Mouse (Mus musculus) neural tube, embryonic 15.5 days (tissue): ENCODE data around the gene Rundc3a. TPM values are rescaled to one million over a fixed set of nuclear protein-coding genes. Genes with fewer than 3 reads are reported as not detected.
A peak's percentile ranks its signal among the peaks of the same experiment; 100 is the strongest.
"Not testable (repeated sequence)": the region's sequence is repeated elsewhere in the genome, so short reads cannot be mapped to it uniquely, and the experiment has no call there.

ENCODE experiments used
- ATAC-seq: fragments of 200-750 bp; cut with Nextera tagmentation; 2 replicates; pipeline ENCODE4 v1.8.0; 2017; ENCODE audit warnings: mild to moderate bottlenecking, moderate TSS enrichment, moderate library complexity; ENCODE audit not compliant: low FRiP score
- H3K27ac ChIP-seq: fragments of 300-500 bp; sonication (generic); replicated peaks from 2 replicates; pipeline ENCODE4 v1.5.1; 2015; ENCODE audit warnings: mild to moderate bottlenecking, inconsistent platforms
- H3K27me3 ChIP-seq: fragments of 300-500 bp; sonication (generic); replicated peaks from 2 replicates; pipeline ENCODE4 v1.6.1; 2015; ENCODE audit warnings: inconsistent platforms
- H3K36me3 ChIP-seq: fragments of 300-500 bp; sonication (generic); 2 replicates; pipeline ENCODE4 v1.6.1; 2015; ENCODE audit warnings: inconsistent platforms
- H3K4me1 ChIP-seq: fragments of 300-500 bp; sonication (generic); 2 replicates; pipeline ENCODE4 v1.6.1; 2015; ENCODE audit warnings: inconsistent platforms
- H3K4me2 ChIP-seq: fragments of 300-500 bp; sonication (generic); 2 replicates; pipeline ENCODE4 v1.6.1; 2015; ENCODE audit warnings: inconsistent platforms, mild to moderate bottlenecking, moderate library complexity
- H3K4me3 ChIP-seq: fragments of 300-500 bp; sonication (generic); replicated peaks from 2 replicates; pipeline ENCODE4 v1.5.1; 2015; ENCODE audit warnings: mild to moderate bottlenecking, inconsistent platforms
- H3K9ac ChIP-seq: fragments of 300-500 bp; sonication (generic); replicated peaks from 2 replicates; pipeline ENCODE4 v1.6.1; 2015; ENCODE audit warnings: mild to moderate bottlenecking, inconsistent platforms
- H3K9me3 ChIP-seq: fragments of 300-500 bp; sonication (generic); replicated peaks from 2 replicates; pipeline ENCODE4 v1.6.1; 2016; ENCODE audit warnings: inconsistent platforms
- WGBS: fragments of 180-500 bp; shearing (Covaris S2); methylation state at CpG from one replicate; pipeline ENCODE4 v1.1.7; 2015; ENCODE audit warnings: mixed read lengths; 5-methylcytosine and 5-hydroxymethylcytosine counted together
- polyA plus RNA-seq: library from polyadenylated mRNA; unstranded; fragments of >200 nt; fragmentation: Nextera tagmentation; extraction: Ambion mirVana; gene quantifications from 2 replicates; pipeline ENCODE4 v1.2.1, GENCODE M21; 2015

Rundc3a gene
- polyA plus RNA-seq, 1 experiment from 2014 or later = 138 TPM

DNA sequence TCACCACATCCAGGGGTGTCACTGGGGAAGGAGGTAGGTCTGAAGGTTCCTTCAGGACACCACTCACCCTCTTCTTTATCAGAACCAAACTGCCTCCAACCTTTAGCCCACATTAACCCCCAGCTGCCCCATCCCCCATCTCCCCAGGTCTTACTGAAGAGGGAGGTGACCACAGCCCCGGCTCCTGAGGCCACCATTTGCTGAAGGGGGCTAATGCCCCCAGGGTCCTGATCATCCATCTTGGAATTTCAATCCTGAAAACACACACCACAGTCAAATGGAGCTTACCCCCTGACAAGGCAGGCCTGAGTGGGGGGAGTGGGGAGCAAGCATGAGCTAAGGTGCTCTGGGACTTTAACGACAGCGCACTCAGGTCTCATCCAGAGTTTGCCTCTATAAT is 13.2 kb downstream of the Rundc3a start:
- Histone ChIP-seq H3K27me3 (no peaks in the 10 kb centered on the region), H3K4me3 (peak overlapping the region; percentile 74), H3K36me3 (peaks cover 33% of the 10 kb centered on the region), H3K27ac (peak overlapping the region; percentile 90), H3K4me2 (peak overlapping the region; percentile 82), H3K9me3 (no peaks in the 10 kb centered on the region), H3K4me1 (peaks cover 45% of the 10 kb centered on the region), H3K9ac (peak overlapping the region; percentile 85)
- 7% methylated on average over 3 of the region's 3 CpGs for WGBS
- ATAC-seq = no peak

DNA sequence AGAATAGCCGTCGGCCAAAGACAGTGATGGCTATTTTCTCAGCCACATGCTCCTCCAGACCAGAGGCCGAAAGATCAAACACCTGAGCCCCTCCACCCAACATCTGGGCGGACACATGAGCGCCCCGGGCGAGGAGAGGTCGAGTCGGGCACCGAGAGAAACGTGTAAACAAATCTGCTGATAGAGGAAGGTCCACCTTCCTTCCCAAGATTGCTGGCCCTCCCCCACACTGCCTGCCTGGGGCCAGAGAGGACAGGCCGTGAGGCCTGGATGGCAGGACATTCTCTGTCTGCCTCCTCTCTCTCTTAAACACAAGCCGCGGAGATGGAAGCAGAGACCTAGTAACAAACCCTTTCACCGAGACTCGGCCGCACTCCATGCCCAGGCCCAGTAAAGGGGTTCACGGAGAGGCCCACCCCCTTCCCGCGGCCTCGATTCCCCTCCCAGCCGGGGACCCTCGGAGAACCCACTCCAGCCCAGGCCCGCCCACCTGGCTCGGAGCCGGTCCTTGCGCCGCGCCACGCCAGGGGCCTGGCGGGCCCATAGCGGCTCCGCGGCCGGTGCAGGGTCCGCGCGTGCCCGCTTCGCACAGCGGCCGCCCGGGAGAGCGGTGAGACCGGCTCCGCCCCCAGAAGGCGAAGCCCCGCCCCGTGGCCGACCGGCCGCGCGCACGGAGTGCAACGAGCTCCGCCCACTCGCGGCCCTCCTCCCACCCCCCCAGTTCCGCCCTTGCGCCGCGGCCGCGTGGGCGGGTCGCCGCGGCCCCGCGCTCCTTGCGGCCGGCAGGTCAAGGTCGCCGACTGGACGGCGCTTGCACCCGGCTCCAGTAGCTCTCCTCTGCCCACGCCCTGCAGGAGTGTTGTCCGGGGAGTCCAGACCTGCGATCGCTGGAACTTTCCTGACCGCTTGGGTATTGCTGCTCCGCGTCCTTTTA is 14.0 kb downstream of the Rundc3a start:
- peak overlapping the region; percentile 74 for H3K4me3 ChIP-seq
- WGBS = under 1% methylated on average over 83 of the region's 85 CpGs
- peak; percentile 77 for ATAC-seq
- no peaks in the 10 kb centered on the region for H3K27me3 ChIP-seq
- peaks cover 25% of the 10 kb centered on the region for H3K36me3 ChIP-seq
- peak overlapping the region; percentile 85 for H3K9ac ChIP-seq
- peak overlapping the region; percentile 90 for H3K27ac ChIP-seq
- H3K9me3 ChIP-seq = no peaks in the 10 kb centered on the region
- peak overlapping the region; percentile 82 for H3K4me2 ChIP-seq
- H3K4me1 ChIP-seq = peaks cover 47% of the 10 kb centered on the region

DNA sequence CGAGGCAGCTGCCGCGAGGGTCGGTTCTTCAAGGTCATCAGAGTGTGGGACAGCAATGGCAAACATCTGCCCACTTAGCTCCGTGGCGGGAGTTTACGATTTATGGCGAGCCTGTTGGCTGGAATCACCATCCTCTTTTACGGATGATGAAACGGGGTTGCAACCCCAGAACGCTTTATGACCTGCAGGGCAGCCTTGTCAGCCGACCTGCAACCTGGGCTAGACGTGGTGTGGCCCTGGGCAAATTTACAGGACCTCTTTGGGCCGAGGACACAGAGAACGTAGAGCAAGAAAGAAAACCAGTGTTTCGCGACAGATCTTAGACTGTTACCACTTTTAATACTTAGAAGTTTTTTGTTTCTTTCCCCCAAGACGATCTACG is 14.6 kb downstream of the Rundc3a start, which contains the start of gene Slc25a39:
Gene Slc25a39, minus strand, starts transcription at position 113 of the 382 bp plus-strand sequence.
- Histone ChIP-seq H3K4me2 (peak within 1 kb of the TSS; percentile 82), H3K4me1 (peaks cover 47% of the 10 kb centered on the region), H3K9me3 (no peaks in the 10 kb centered on the region), H3K36me3 (peaks cover 19% of the 10 kb centered on the region), H3K9ac (peak within 1 kb of the TSS; percentile 85), H3K4me3 (peak within 1 kb of the TSS; percentile 74), H3K27me3 (no peaks in the 10 kb centered on the region), H3K27ac (peak within 1 kb of the TSS; percentile 90)
- under 1% methylated on average over 19 of the region's 19 CpGs for WGBS
- peak; percentile 5; the same call in 1 of the 2 replicates for ATAC-seq

- Histone ChIP-seq H3K9me3 (no peaks in the 10 kb centered on the region), H3K4me1 (peaks cover 47% of the 10 kb centered on the region), H3K4me2 (peak overlapping the region; percentile 82), H3K36me3 (peaks cover 13% of the 10 kb centered on the region), H3K9ac (peak overlapping the region; percentile 85; the same call in 1 of the 2 replicates), H3K4me3 (peak overlapping the region; percentile 74), H3K27ac (peak overlapping the region; percentile 83), H3K27me3 (no peaks in the 10 kb centered on the region)
- ATAC-seq = peak; percentile 92
- WGBS = under 1% methylated on average over 32 of the region's 32 CpGs
Observed at GRCm38 (mm10) chr11:102408344-102408876, 15.2 kb downstream of the Rundc3a start.

- Histone ChIP-seq H3K4me1 (peaks cover 47% of the 10 kb centered on the region), H3K4me3 (peak overlapping the region; percentile 74), H3K9ac (peak overlapping the region; percentile 17; the same call in 1 of the 2 replicates), H3K9me3 (no peaks in the 10 kb centered on the region), H3K27ac (peak overlapping the region; percentile 73), H3K27me3 (no peaks in the 10 kb centered on the region), H3K4me2 (peak overlapping the region; percentile 82), H3K36me3 (peaks cover 6% of the 10 kb centered on the region)
- ATAC-seq = no peak
- WGBS = 40% methylated on average over 15 of the region's 15 CpGs
Observed at GRCm38 (mm10) chr11:102408888-102409794, 15.9 kb downstream of the Rundc3a start.

- Histone ChIP-seq H3K4me1 (peaks cover 42% of the 10 kb centered on the region), H3K4me3 (no peak overlapping the region), H3K27me3 (no peaks in the 10 kb centered on the region), H3K9me3 (no peaks in the 10 kb centered on the region), H3K27ac (no peak overlapping the region), H3K36me3 (no peaks in the 10 kb centered on the region), H3K9ac (0 out of 2 replicates have a peak overlapping the region, but pooled peaks have one; percentile 17), H3K4me2 (no peak overlapping the region)
- no peak for ATAC-seq
- WGBS = 79% methylated on average over 3 of the region's 3 CpGs
Observed at GRCm38 (mm10) chr11:102409795-102410330, 16.7 kb downstream of the Rundc3a start.

GRCm38 (mm10) chr11:102410345-102410744 is 17.1 kb downstream of the Rundc3a start:
- H3K27ac ChIP-seq, H3K36me3 ChIP-seq, H3K27me3 ChIP-seq, H3K9ac ChIP-seq, ATAC-seq, H3K9me3 ChIP-seq, H3K4me2 ChIP-seq, H3K4me3 ChIP-seq: not testable (repeated sequence)
- WGBS = 91% methylated on average over 3 of the region's 3 CpGs
- peaks cover 37% of the 10 kb centered on the region for H3K4me1 ChIP-seq

GRCm38 (mm10) chr11:102411061-102411460 is 17.9 kb downstream of the Rundc3a start:
- H3K27ac ChIP-seq = no peak overlapping the region
- no peak overlapping the region for H3K4me2 ChIP-seq
- H3K4me1 ChIP-seq = peaks cover 30% of the 10 kb centered on the region
- no peaks in the 10 kb centered on the region for H3K36me3 ChIP-seq
- 81% methylated on average over 3 of the region's 3 CpGs for WGBS
- no peaks in the 10 kb centered on the region for H3K9me3 ChIP-seq
- no peak overlapping the region for H3K4me3 ChIP-seq
- no peak for ATAC-seq
- no peaks in the 10 kb centered on the region for H3K27me3 ChIP-seq
- H3K9ac ChIP-seq = no peak overlapping the region

DNA sequence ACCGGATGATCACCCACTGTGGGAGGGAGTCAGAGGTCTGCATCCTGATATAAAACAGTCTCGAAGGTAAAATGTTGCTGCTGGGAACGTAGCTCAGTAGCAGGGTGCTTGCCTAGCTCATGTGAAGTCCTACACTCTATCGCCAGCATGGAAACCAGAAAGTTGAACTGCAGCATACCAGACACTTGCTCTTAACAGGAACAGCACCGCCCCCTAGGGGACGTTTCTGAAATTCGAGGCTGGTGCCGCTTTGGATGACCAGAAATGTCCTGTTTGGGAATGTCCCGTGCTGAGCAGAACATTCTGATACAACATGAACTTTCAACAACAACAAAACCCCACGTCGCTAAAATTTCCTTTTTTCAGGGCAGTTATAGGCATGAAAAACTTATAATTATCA is 18.5 kb downstream of the Rundc3a start:
- Histone ChIP-seq H3K27me3 (no peaks in the 10 kb centered on the region), H3K9ac (no peak overlapping the region), H3K4me2 (no peak overlapping the region), H3K4me1 (peaks cover 23% of the 10 kb centered on the region), H3K9me3 (no peaks in the 10 kb centered on the region), H3K27ac (no peak overlapping the region), H3K36me3 (no peaks in the 10 kb centered on the region), H3K4me3 (no peak overlapping the region)
- ATAC-seq = no peak
- WGBS = 7% methylated on average over 11 of the region's 11 CpGs

GRCm38 (mm10) chr11:102413059-102413458 is 19.9 kb downstream of the Rundc3a start:
- no peak overlapping the region for H3K4me3 ChIP-seq
- no peaks in the 10 kb centered on the region for H3K36me3 ChIP-seq
- H3K27ac ChIP-seq = no peak overlapping the region
- H3K4me1 ChIP-seq = peaks cover 17% of the 10 kb centered on the region
- H3K9me3 ChIP-seq = no peaks in the 10 kb centered on the region
- WGBS = 61% methylated on average over 8 of the region's 8 CpGs
- H3K4me2 ChIP-seq = no peak overlapping the region
- no peak overlapping the region for H3K9ac ChIP-seq
- no peak for ATAC-seq
- H3K27me3 ChIP-seq = no peaks in the 10 kb centered on the region
